Mouse (Mus musculus): Measurements from ENCODE around the gene Rasl11b. TPM values are rescaled to one million over a fixed set of nuclear protein-coding genes. Genes with fewer than 3 reads are reported as not detected.

Rasl11b gene
- polyA plus RNA-seq, 1 experiment: 7.7 TPM

DNA sequence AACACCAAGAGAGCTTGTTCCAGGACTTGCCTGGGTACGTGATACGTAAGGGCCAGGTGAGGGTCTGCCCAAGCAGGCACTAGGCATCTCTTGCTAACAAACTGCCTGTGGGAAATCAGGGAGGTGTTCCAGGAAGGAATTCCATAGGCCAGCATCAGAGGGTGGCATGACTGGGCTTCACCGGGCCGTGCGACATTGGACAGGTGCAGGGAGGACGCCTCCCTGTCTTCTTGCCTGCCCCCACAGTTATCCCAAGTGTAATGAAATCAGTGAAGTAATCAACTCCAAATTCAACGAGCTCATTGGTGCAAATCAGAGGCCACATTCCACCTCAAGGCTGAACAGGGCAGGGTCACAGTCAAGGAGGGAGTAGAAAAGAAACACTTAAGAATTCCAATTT, 11.6 kb downstream of the Rasl11b start:
- Histone ChIP-seq H3K27me3 (ENCODE audit: control insufficient read depth, insufficient read depth, low read length) (no peaks in the 10 kb centered on the region), H3K27ac (ENCODE audit: insufficient read depth, low read length) (no peak overlapping the region), H3K4me3 (ENCODE audit: extremely low read depth, insufficient read depth, insufficient read length) (no peak overlapping the region), H3K36me3 (ENCODE audit: control insufficient read depth, insufficient read depth, low read length) (no peaks in the 10 kb centered on the region), H3K4me1 (ENCODE audit: control insufficient read depth, insufficient read depth, insufficient read length) (no peaks in the 10 kb centered on the region)
- TF ChIP-seq POLR2A (IDR thresholded peaks at IDR 0.05; ENCODE audit: low read depth, low read length): no peak
- no peak for TF ChIP-seq CTCF (IDR thresholded peaks at IDR 0.05; ENCODE audit: extremely low read depth, insufficient read depth, insufficient read length, insufficient replicate concordance)
- WGBS: 97% methylated on average over 7 of the region's 7 CpGs
- DNase-seq (ENCODE audit: low read depth in 1 of 2, low spot score in 2 of 2): no peak

- Histone ChIP-seq H3K27ac (ENCODE audit: insufficient read depth, low read length) (no peak overlapping the region), H3K4me3 (ENCODE audit: extremely low read depth, insufficient read depth, insufficient read length) (no peak overlapping the region), H3K36me3 (ENCODE audit: control insufficient read depth, insufficient read depth, low read length) (no peaks in the 10 kb centered on the region), H3K4me1 (ENCODE audit: control insufficient read depth, insufficient read depth, insufficient read length) (no peaks in the 10 kb centered on the region), H3K27me3 (ENCODE audit: control insufficient read depth, insufficient read depth, low read length) (no peaks in the 10 kb centered on the region)
- 87% methylated on average over 3 of the region's 3 CpGs for WGBS
- TF ChIP-seq CTCF (IDR thresholded peaks at IDR 0.05; ENCODE audit: extremely low read depth, insufficient read depth, insufficient read length, insufficient replicate concordance) (no peak), POLR2A (IDR thresholded peaks at IDR 0.05; ENCODE audit: low read depth, low read length) (no peak)
- no peak for DNase-seq (ENCODE audit: low read depth in 1 of 2, low spot score in 2 of 2)
These were observed 12.1 kb downstream of the Rasl11b start for GRCm38 (mm10) chr5:74207209-74207608.

GRCm38 (mm10) chr5:74208438-74208837, 13.4 kb downstream of the Rasl11b start:
- no peak for DNase-seq (ENCODE audit: low read depth in 1 of 2, low spot score in 2 of 2)
- Histone ChIP-seq H3K27ac (ENCODE audit: insufficient read depth, low read length) (no peak overlapping the region), H3K27me3 (ENCODE audit: control insufficient read depth, insufficient read depth, low read length) (no peaks in the 10 kb centered on the region), H3K4me1 (ENCODE audit: control insufficient read depth, insufficient read depth, insufficient read length) (no peaks in the 10 kb centered on the region), H3K4me3 (ENCODE audit: extremely low read depth, insufficient read depth, insufficient read length) (no peak overlapping the region), H3K36me3 (ENCODE audit: control insufficient read depth, insufficient read depth, low read length) (no peaks in the 10 kb centered on the region)
- 87% methylated on average over 7 of the region's 7 CpGs for WGBS
- no peak for TF ChIP-seq POLR2A (IDR thresholded peaks at IDR 0.05; ENCODE audit: low read depth, low read length)
- TF ChIP-seq CTCF (IDR thresholded peaks at IDR 0.05; ENCODE audit: extremely low read depth, insufficient read depth, insufficient read length, insufficient replicate concordance): no peak

DNA sequence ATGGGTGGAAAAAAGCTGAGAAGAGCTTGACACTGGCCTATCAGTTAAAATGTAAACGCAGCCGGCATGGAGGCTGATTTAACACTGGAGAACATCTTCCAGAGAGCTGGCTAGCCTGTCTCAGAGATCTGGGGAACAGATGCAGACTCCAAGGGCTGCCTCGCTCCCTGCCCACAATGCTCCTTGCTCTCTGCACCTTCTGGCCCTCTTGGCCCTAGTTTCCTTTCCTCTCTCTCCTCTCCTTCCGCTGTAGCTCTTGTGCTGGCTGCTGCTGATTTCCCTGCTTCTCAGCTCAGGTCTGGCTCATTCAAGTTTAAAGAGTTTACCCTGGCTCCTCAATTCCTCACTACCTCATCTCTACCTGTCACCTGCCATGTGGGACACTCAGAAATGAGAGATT, 14.6 kb downstream of the Rasl11b start:
- 94% methylated on average over 4 of the region's 4 CpGs for WGBS
- Histone ChIP-seq H3K36me3 (ENCODE audit: control insufficient read depth, insufficient read depth, low read length) (no peaks in the 10 kb centered on the region), H3K4me1 (ENCODE audit: control insufficient read depth, insufficient read depth, insufficient read length) (no peaks in the 10 kb centered on the region), H3K4me3 (ENCODE audit: extremely low read depth, insufficient read depth, insufficient read length) (no peak overlapping the region), H3K27me3 (ENCODE audit: control insufficient read depth, insufficient read depth, low read length) (no peaks in the 10 kb centered on the region), H3K27ac (ENCODE audit: insufficient read depth, low read length) (no peak overlapping the region)
- DNase-seq (ENCODE audit: low read depth in 1 of 2, low spot score in 2 of 2): no peak
- TF ChIP-seq CTCF (IDR thresholded peaks at IDR 0.05; ENCODE audit: extremely low read depth, insufficient read depth, insufficient read length, insufficient replicate concordance) (no peak), POLR2A (IDR thresholded peaks at IDR 0.05; ENCODE audit: low read depth, low read length) (no peak)

- no peak overlapping the region for H3K27ac ChIP-seq (ENCODE audit: insufficient read depth, low read length)
- no peaks in the 10 kb centered on the region for H3K36me3 ChIP-seq (ENCODE audit: control insufficient read depth, insufficient read depth, low read length)
- H3K4me3 ChIP-seq (ENCODE audit: extremely low read depth, insufficient read depth, insufficient read length): no peak overlapping the region
- 88% methylated on average over 11 of the region's 11 CpGs for WGBS
- no peak for DNase-seq (ENCODE audit: low read depth in 1 of 2, low spot score in 2 of 2)
- H3K4me1 ChIP-seq (ENCODE audit: control insufficient read depth, insufficient read depth, insufficient read length): no peaks in the 10 kb centered on the region
- no peaks in the 10 kb centered on the region for H3K27me3 ChIP-seq (ENCODE audit: control insufficient read depth, insufficient read depth, low read length)
- no peak for TF ChIP-seq CTCF (IDR thresholded peaks at IDR 0.05; ENCODE audit: extremely low read depth, insufficient read depth, insufficient read length, insufficient replicate concordance)
- TF ChIP-seq POLR2A (IDR thresholded peaks at IDR 0.05; ENCODE audit: low read depth, low read length): no peak
These were observed 16.3 kb downstream of the Rasl11b start for GRCm38 (mm10) chr5:74211346-74211745.

DNA sequence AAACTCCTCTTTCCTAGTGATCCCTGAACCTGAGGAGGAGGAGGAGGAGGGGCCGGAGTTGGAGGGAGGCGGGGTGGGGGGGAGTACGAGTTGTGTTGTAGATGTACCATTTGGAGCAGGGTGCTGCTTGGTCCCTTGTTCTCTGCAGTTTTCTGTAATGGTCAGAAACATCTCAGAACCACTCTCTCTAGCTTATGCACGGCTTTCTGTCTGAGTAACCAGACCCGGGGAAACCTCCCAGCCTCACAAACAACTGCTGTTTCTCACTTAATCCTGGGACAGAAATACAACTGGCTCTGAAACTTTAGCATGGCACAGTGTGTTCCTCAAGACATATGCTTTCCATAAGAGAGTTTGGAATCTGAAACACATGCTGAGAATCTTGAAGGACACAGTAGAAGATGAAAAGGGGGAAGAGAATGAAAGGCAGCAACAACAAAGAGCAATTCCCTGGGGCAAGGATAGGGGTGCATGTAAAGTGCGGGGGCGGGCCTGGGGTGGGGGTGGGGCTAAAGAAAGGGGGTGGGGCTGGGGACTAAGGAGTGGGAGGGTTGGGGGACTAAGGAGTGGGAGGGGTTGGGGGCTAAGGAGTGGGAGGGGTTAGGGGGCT, 19.5 kb downstream of the Rasl11b start:
- H3K27me3 ChIP-seq (ENCODE audit: control insufficient read depth, insufficient read depth, low read length): no peaks in the 10 kb centered on the region
- 78% methylated on average over 7 of the region's 7 CpGs for WGBS
- TF ChIP-seq POLR2A (IDR thresholded peaks at IDR 0.05; ENCODE audit: low read depth, low read length) (no peak), CTCF (IDR thresholded peaks at IDR 0.05; ENCODE audit: extremely low read depth, insufficient read depth, insufficient read length, insufficient replicate concordance) (no peak)
- no peaks in the 10 kb centered on the region for H3K4me1 ChIP-seq (ENCODE audit: control insufficient read depth, insufficient read depth, insufficient read length)
- DNase-seq (ENCODE audit: low read depth in 1 of 2, low spot score in 2 of 2): no peak
- no peak overlapping the region for H3K27ac ChIP-seq (ENCODE audit: insufficient read depth, low read length)
- H3K36me3 ChIP-seq (ENCODE audit: control insufficient read depth, insufficient read depth, low read length): no peaks in the 10 kb centered on the region
- H3K4me3 ChIP-seq (ENCODE audit: extremely low read depth, insufficient read depth, insufficient read length): no peak overlapping the region

- no peak for TF ChIP-seq CTCF (IDR thresholded peaks at IDR 0.05; ENCODE audit: extremely low read depth, insufficient read depth, insufficient read length, insufficient replicate concordance)
- no peak for TF ChIP-seq POLR2A (IDR thresholded peaks at IDR 0.05; ENCODE audit: low read depth, low read length)
- no peak overlapping the region for H3K27ac ChIP-seq (ENCODE audit: insufficient read depth, low read length)
- H3K36me3 ChIP-seq (ENCODE audit: control insufficient read depth, insufficient read depth, low read length): no peaks in the 10 kb centered on the region
- H3K4me3 ChIP-seq (ENCODE audit: extremely low read depth, insufficient read depth, insufficient read length): no peak overlapping the region
- no peaks in the 10 kb centered on the region for H3K27me3 ChIP-seq (ENCODE audit: control insufficient read depth, insufficient read depth, low read length)
- H3K4me1 ChIP-seq (ENCODE audit: control insufficient read depth, insufficient read depth, insufficient read length): no peaks in the 10 kb centered on the region
- WGBS: 91% methylated on average over 4 of the region's 4 CpGs
- no peak for DNase-seq (ENCODE audit: low read depth in 1 of 2, low spot score in 2 of 2)
These were observed 20.0 kb downstream of the Rasl11b start for GRCm38 (mm10) chr5:74215125-74215524.

All from spleen, adult 2 months (tissue).